Mouse (Mus musculus): ENCODE measurements around the gene Sec14l1. TPM values are rescaled to one million over a fixed set of nuclear protein-coding genes. Genes with fewer than 3 reads are reported as not detected.
A peak's percentile ranks its signal among the peaks of the same experiment; 100 is the strongest.

Sec14l1 gene
- polyA plus RNA-seq, 1 experiment from 2014 or later: 29.7 TPM

DNA sequence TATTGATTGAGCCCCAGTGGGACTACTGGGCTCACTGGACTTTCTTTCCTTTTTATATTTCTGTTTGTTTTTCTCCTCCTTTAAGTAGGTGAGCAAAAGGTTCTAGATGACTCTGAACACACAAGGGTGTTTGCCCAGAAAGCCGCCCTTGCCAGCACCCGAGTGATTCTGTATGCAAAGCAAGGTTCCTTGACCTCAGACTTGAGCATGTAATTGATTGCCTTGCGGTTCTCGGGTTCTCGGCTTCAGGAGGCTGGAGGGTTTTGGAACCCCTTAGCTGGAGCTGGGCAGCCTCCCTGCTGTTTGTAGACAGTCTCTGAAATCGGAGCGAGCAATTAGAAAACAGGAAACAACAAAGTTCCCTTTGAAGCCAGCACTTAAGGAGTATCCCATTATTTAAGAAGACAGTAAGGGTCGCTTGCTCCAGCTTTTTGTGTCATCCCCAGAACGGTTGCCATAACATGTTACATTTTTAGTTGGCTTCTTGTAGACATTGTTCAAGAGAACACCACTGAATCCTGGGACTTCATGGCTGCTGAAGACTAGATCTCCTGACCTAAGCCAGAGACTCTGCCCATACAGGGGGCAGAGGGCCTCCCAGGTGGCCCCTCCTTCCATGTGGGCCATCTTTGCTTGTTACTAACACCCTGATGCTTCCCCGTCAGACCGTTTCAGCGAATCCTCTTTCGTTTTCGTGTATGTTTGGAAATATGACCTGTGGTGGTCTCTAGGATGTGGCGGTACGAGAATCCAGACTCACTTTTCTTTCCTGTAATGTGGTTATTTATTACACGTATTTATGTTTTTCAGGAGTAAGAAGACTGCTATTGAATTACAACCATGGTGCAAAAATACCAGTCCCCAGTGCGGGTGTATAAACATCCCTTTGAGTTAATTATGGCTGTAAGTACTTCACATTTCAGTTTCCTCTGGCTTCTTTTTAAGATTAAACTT is 1.7 kb downstream of the Sec14l1 start:
- Histone ChIP-seq H3K36me3 (ENCODE audit: control insufficient read depth, insufficient read depth, low read length) (no peaks in the 10 kb centered on the region), H3K4me3 (ENCODE audit: low read depth, low read length) (0 out of 2 replicates have a peak overlapping the region, but pooled peaks have one; percentile 7), H3K9ac (ENCODE audit: low read length) (peak overlapping the region; percentile 0; the same call in 1 of the 2 replicates), H3K27me3 (ENCODE audit: control insufficient read depth, insufficient read depth, low read length) (no peaks in the 10 kb centered on the region), H3K4me1 (ENCODE audit: control insufficient read depth, insufficient read depth, low read length) (peaks cover 44% of the 10 kb centered on the region), H3K9me3 (ENCODE audit: control insufficient read depth, low read length) (no peaks in the 10 kb centered on the region), H3K4me2 (ENCODE audit: low read depth, severe bottlenecking) (peak overlapping the region; percentile 71), H3K27ac (replicated peaks; ENCODE audit: low read depth, low read length) (no peak overlapping the region)
- no peak for DNase-seq (ENCODE audit: low spot score)
- no peak for ATAC-seq (ENCODE audit: insufficient number of reproducible peaks, low FRiP score, low TSS enrichment, low read depth)
- WGBS: 43% methylated on average over 18 of the region's 18 CpGs

DNA sequence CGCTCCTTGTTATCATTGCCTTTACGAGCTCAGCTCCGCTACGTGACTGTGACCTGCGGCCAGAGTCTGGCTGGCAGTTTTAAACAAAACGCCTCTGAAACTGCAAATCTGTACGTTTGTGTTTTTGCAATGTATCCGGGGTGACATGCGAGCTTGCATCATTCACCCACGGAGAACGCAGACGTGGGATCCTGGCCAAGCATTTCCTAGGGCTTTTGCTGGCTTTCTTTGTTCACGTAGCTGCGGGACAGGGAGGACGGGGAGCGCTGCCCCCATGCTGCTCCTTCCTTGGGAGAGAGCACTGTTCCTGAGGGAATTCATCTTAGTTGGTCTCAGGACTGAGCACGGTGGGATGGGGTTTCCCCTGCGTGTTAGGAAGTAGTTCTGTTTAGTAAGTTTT is 2.4 kb downstream of the Sec14l1 start:
- H3K27ac ChIP-seq (replicated peaks; ENCODE audit: low read depth, low read length): no peak overlapping the region
- H3K9ac ChIP-seq (ENCODE audit: low read length): no peak overlapping the region
- DNase-seq (ENCODE audit: low spot score) (no peak), ATAC-seq (ENCODE audit: insufficient number of reproducible peaks, low FRiP score, low TSS enrichment, low read depth) (no peak)
- H3K4me1 ChIP-seq (ENCODE audit: control insufficient read depth, insufficient read depth, low read length): peaks cover 44% of the 10 kb centered on the region
- no peaks in the 10 kb centered on the region for H3K27me3 ChIP-seq (ENCODE audit: control insufficient read depth, insufficient read depth, low read length)
- H3K36me3 ChIP-seq (ENCODE audit: control insufficient read depth, insufficient read depth, low read length): no peaks in the 10 kb centered on the region
- H3K9me3 ChIP-seq (ENCODE audit: control insufficient read depth, low read length): no peaks in the 10 kb centered on the region
- no peak overlapping the region for H3K4me3 ChIP-seq (ENCODE audit: low read depth, low read length)
- H3K4me2 ChIP-seq (ENCODE audit: low read depth, severe bottlenecking): no peak overlapping the region
- 72% methylated on average over 18 of the region's 18 CpGs for WGBS

DNA sequence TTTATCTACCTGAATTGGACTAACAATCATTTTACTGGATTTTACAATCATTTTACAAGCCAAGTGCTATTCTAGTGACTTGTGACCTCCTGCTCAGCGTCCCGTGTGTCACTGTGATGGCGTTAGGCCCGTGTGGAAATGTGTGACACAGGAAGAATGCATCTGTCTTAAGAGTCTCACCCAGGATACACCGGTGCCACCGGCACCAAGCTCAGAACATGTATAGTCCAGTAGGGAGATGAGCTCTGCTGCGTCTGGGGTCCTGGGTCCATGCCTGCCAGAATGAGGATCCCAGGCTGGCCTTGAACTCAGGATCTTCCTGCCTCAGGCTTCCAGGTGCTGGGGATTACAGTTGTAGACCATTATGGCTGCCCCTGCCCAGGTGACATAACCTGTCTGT is 2.8 kb downstream of the Sec14l1 start:
- Histone ChIP-seq H3K27ac (replicated peaks; ENCODE audit: low read depth, low read length) (no peak overlapping the region), H3K27me3 (ENCODE audit: control insufficient read depth, insufficient read depth, low read length) (no peaks in the 10 kb centered on the region), H3K9ac (ENCODE audit: low read length) (no peak overlapping the region), H3K36me3 (ENCODE audit: control insufficient read depth, insufficient read depth, low read length) (no peaks in the 10 kb centered on the region), H3K4me1 (ENCODE audit: control insufficient read depth, insufficient read depth, low read length) (peaks cover 44% of the 10 kb centered on the region), H3K4me3 (ENCODE audit: low read depth, low read length) (no peak overlapping the region), H3K4me2 (ENCODE audit: low read depth, severe bottlenecking) (no peak overlapping the region), H3K9me3 (ENCODE audit: control insufficient read depth, low read length) (no peaks in the 10 kb centered on the region)
- ATAC-seq (ENCODE audit: insufficient number of reproducible peaks, low FRiP score, low TSS enrichment, low read depth): no peak
- 91% methylated on average over 7 of the region's 7 CpGs for whole genome bisulfite sequencing
- DNase-seq (ENCODE audit: low spot score): no peak

DNA sequence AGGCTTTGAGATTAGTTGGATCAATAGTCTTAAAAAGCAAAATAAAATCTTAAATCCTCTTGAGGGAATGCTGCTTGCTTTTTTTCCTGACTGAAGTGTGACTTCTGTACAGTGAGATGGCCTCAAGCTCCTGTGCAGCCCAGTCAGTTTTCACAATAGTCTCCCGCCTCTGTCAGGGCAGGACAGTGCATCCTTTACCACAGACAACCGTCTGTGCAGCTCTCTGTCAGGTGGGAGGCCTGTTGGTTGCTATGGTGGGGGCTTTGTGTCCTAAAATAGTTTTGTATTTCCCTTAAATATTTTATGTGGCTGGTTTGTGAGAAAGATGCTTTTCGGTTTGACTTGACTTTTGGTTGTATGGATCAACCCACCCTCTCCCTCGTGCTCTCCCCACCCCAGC is 3.3 kb downstream of the Sec14l1 start:
- H3K27me3 ChIP-seq (ENCODE audit: control insufficient read depth, insufficient read depth, low read length): no peaks in the 10 kb centered on the region
- no peaks in the 10 kb centered on the region; the same call in 1 of the 2 replicates for H3K36me3 ChIP-seq (ENCODE audit: control insufficient read depth, insufficient read depth, low read length)
- ATAC-seq (ENCODE audit: insufficient number of reproducible peaks, low FRiP score, low TSS enrichment, low read depth): no peak
- no peaks in the 10 kb centered on the region for H3K9me3 ChIP-seq (ENCODE audit: control insufficient read depth, low read length)
- peaks cover 44% of the 10 kb centered on the region for H3K4me1 ChIP-seq (ENCODE audit: control insufficient read depth, insufficient read depth, low read length)
- H3K4me2 ChIP-seq (ENCODE audit: low read depth, severe bottlenecking): no peak overlapping the region
- WGBS: 80% methylated on average over 4 of the region's 4 CpGs
- no peak overlapping the region for H3K9ac ChIP-seq (ENCODE audit: low read length)
- H3K4me3 ChIP-seq (ENCODE audit: low read depth, low read length): no peak overlapping the region
- no peak for DNase-seq (ENCODE audit: low spot score)
- 0 out of 2 replicates have a peak overlapping the region, but pooled peaks have one; percentile 10 for H3K27ac ChIP-seq (replicated peaks; ENCODE audit: low read depth, low read length)

DNA sequence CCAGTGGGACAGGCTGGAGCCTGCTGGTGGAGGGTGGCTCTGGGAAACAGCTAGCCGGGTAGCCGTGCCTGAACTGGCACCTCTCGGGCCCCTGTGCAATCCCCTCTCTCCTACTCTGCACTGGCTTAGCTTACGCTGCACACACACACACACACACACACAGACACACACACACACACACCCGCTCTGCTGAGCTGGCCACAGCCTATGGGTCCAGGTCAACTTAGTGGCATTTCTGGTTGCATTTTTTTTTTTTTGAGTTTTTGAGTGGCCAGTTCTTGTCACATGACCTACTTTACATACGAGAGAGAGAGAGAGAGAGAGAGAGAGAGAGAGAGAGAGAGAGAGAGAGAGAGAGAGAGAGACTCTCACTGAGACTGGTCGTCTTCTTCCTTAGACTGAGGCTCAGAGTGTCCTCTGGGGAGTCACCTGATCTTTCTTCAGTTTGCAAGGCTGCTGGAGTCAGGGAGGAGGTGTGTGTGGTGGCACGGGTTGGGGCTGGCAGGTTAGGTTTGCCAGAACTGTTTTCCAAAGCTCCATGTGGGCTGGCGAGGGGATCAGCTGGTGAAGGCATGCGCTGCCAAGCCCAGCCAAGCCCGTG is 3.9 kb downstream of the Sec14l1 start:
- Histone ChIP-seq H3K4me3 (ENCODE audit: low read depth, low read length) (no peak overlapping the region), H3K27ac (replicated peaks; ENCODE audit: low read depth, low read length) (0 out of 2 replicates have a peak overlapping the region, but pooled peaks have one; percentile 10)
- WGBS: 51% methylated on average over 11 of the region's 11 CpGs

DNA sequence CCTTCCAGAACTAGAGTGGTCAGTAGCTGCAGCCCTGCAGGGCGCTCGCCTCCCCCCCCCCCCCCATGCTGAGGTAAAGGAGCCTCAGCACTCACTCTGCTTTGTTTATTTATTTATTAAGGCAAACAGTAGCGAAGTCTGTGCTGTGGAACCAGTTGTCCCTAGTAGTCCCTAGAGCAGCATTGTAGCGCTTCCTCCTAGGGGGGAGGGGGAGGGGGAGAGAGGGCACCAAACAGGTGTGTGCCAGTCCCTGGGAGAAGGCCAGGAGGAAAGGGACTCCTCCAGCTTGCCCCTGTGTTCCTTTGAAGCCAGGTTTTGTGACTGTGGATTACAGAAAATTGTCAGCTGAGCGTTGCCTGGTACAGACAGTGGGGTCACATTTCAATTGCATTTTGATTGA is 4.8 kb downstream of the Sec14l1 start:
- ATAC-seq (ENCODE audit: insufficient number of reproducible peaks, low FRiP score, low TSS enrichment, low read depth) (no peak), DNase-seq (ENCODE audit: low spot score) (no peak)
- H3K36me3 ChIP-seq (ENCODE audit: control insufficient read depth, insufficient read depth, low read length): no peaks in the 10 kb centered on the region; the same call in 1 of the 2 replicates
- H3K4me3 ChIP-seq (ENCODE audit: low read depth, low read length): no peak overlapping the region
- no peaks in the 10 kb centered on the region for H3K9me3 ChIP-seq (ENCODE audit: control insufficient read depth, low read length)
- peaks cover 40% of the 10 kb centered on the region for H3K4me1 ChIP-seq (ENCODE audit: control insufficient read depth, insufficient read depth, low read length)
- WGBS: 43% methylated on average over 5 of the region's 5 CpGs
- H3K4me2 ChIP-seq (ENCODE audit: low read depth, severe bottlenecking): no peak overlapping the region
- no peak overlapping the region for H3K9ac ChIP-seq (ENCODE audit: low read length)
- no peaks in the 10 kb centered on the region for H3K27me3 ChIP-seq (ENCODE audit: control insufficient read depth, insufficient read depth, low read length)
- no peak overlapping the region for H3K27ac ChIP-seq (replicated peaks; ENCODE audit: low read depth, low read length)

More for the DNA sequence above, 3.9 kb downstream of the Sec14l1 start:
- ATAC-seq (ENCODE audit: insufficient number of reproducible peaks, low FRiP score, low TSS enrichment, low read depth): no peak
- no peaks in the 10 kb centered on the region for H3K27me3 ChIP-seq (ENCODE audit: control insufficient read depth, insufficient read depth, low read length)
- DNase-seq (ENCODE audit: low spot score): no peak
- peaks cover 44% of the 10 kb centered on the region for H3K4me1 ChIP-seq (ENCODE audit: control insufficient read depth, insufficient read depth, low read length)
- H3K9me3 ChIP-seq (ENCODE audit: control insufficient read depth, low read length): no peaks in the 10 kb centered on the region
- no peak overlapping the region for H3K9ac ChIP-seq (ENCODE audit: low read length)
- H3K36me3 ChIP-seq (ENCODE audit: control insufficient read depth, insufficient read depth, low read length): no peaks in the 10 kb centered on the region; the same call in 1 of the 2 replicates
- H3K4me2 ChIP-seq (ENCODE audit: low read depth, severe bottlenecking): no peak overlapping the region

DNA sequence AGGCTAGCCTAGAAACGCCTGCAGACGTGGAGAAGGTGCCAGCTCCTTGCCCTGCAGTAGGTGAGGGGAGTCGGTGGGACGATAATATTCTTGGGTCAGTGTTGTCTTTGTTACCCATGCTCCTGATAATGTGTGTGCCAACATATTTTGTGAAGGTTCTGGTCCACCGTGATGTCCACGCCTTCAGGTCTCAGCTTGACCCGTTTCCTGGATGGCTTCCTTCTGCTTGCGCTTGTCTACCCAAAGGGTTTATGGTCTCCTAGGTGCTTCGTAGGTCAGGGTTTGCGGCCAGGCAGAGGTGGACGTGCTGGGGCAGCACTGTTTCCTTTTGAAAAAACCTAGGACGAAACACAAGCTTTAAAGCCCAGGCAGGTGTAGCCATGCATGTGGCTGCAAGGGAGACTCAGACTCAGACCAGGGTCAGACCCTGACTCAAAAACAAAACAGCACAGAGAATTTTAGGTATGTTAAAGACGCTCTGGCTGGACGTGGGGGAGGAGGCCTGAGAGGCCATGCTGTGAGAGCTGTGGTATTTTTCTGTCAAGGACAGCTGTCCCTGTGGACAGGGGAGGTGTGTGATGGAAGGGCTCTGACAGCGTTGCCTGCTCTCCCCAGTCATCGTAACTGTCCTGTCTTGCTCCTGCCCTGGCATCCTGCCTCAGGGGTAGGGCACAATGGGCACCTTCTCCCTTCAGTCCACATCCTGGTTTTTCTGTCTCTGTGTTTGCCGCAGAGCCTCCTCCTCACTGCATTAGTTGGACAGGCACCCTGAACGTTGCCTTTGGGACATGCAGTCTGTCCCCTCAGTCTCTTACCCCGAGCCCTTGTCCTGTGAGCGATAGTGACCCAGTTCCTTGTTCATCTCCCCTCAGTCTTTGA is 5.6 kb downstream of the Sec14l1 start:
- DNase-seq (ENCODE audit: low spot score) (no peak), ATAC-seq (ENCODE audit: insufficient number of reproducible peaks, low FRiP score, low TSS enrichment, low read depth) (no peak)
- 47% methylated on average over 20 of the region's 20 CpGs for WGBS
- peak overlapping the region; percentile 23; the same call in 1 of the 2 replicates for H3K9ac ChIP-seq (ENCODE audit: low read length)
- H3K27ac ChIP-seq (replicated peaks; ENCODE audit: low read depth, low read length): no peak overlapping the region
- H3K4me3 ChIP-seq (ENCODE audit: low read depth, low read length): no peak overlapping the region
- no peaks in the 10 kb centered on the region for H3K9me3 ChIP-seq (ENCODE audit: control insufficient read depth, low read length)
- no peak overlapping the region; the same call in 1 of the 2 replicates for H3K4me2 ChIP-seq (ENCODE audit: low read depth, severe bottlenecking)
- H3K4me1 ChIP-seq (ENCODE audit: control insufficient read depth, insufficient read depth, low read length): peaks cover 40% of the 10 kb centered on the region
- no peaks in the 10 kb centered on the region; the same call in 1 of the 2 replicates for H3K36me3 ChIP-seq (ENCODE audit: control insufficient read depth, insufficient read depth, low read length)
- H3K27me3 ChIP-seq (ENCODE audit: control insufficient read depth, insufficient read depth, low read length): no peaks in the 10 kb centered on the region

DNA sequence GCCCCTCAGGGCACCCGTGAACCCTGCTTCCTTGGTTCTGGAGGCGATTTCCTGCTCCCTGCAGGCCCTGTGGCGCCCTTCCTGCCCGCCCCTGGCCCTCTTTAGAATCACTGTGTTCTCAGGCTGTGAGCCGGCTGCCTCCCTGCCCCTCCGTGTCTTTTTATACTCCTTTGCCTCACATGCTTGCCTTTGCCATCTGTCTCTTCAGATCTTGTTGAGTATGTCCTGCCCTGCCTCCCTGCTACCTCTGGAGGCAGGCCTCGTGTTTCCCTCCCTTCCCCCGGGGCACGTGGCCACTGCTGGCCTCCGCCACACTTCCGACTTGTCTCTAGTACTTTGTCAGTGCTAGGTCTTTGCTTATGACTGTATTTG is 6.2 kb downstream of the Sec14l1 start:
- H3K9ac ChIP-seq (ENCODE audit: low read length): peak overlapping the region; percentile 23; the same call in 1 of the 2 replicates

More for the DNA sequence above, 6.2 kb downstream of the Sec14l1 start:
- H3K9me3 ChIP-seq (ENCODE audit: control insufficient read depth, low read length): no peaks in the 10 kb centered on the region
- WGBS: 37% methylated on average over 11 of the region's 11 CpGs
- H3K4me3 ChIP-seq (ENCODE audit: low read depth, low read length): no peak overlapping the region
- ATAC-seq (ENCODE audit: insufficient number of reproducible peaks, low FRiP score, low TSS enrichment, low read depth) (no peak), DNase-seq (ENCODE audit: low spot score) (no peak)
- peaks cover 40% of the 10 kb centered on the region for H3K4me1 ChIP-seq (ENCODE audit: control insufficient read depth, insufficient read depth, low read length)
- H3K4me2 ChIP-seq (ENCODE audit: low read depth, severe bottlenecking): no peak overlapping the region
- H3K36me3 ChIP-seq (ENCODE audit: control insufficient read depth, insufficient read depth, low read length): no peaks in the 10 kb centered on the region; the same call in 1 of the 2 replicates
- no peak overlapping the region for H3K27ac ChIP-seq (replicated peaks; ENCODE audit: low read depth, low read length)
- H3K27me3 ChIP-seq (ENCODE audit: control insufficient read depth, insufficient read depth, low read length): no peaks in the 10 kb centered on the region
